Mouse (Mus musculus) thymus, postnatal 4 days (tissue): Measurements from ENCODE around the gene Zfp994.
"Not testable (repeated sequence)": the region's sequence is repeated elsewhere in the genome, so short reads cannot be mapped to it uniquely, and the experiment has no call there.

Experiments
- DNase-seq: peaks from one replicate; pipeline ENCODE4 v3.0.0; 2021

Gene Zfp994

GRCm38 (mm10) chr17:22225422-22226012, at the start of gene Zfp994:
Zfp994 (minus strand) TSS chr17:22225616.
- peak; percentile 91 for DNase-seq

- DNase-seq, result peak; percentile 46
Measured at GRCm38 (mm10) chr17:22230701-22231100, 5.3 kb upstream of the Zfp994 start.

GRCm38 (mm10) chr17:22225015-22225414, 401 bp downstream of the Zfp994 start:
- peak; percentile 19 for DNase-seq

- DNase-seq, result peak; percentile 50
Measured at GRCm38 (mm10) chr17:22165722-22166294, 59.6 kb downstream of the Zfp994 start, which contains the start of gene Zfp947. Zfp947 (minus strand) TSS chr17:22166190.

GRCm38 (mm10) chr17:22165304-22165703, 60.1 kb downstream of the Zfp994 start:
- DNase-seq, result not testable (repeated sequence)

- not testable (repeated sequence) for DNase-seq
Measured at GRCm38 (mm10) chr17:22153951-22154350, 71.5 kb downstream of the Zfp994 start.
